Mouse (Mus musculus) liver, embryonic 14.5 days (tissue): ENCODE results near the gene Dusp3. TPM values are rescaled to one million over a fixed set of nuclear protein-coding genes. Genes with fewer than 3 reads are reported as not detected.

Source experiments
- ATAC-seq: fragments of 200-750 bp; cut with Nextera tagmentation; 2 replicates; pipeline ENCODE4 v1.8.0; 2017; ENCODE audit warnings: moderate number of reproducible peaks, mild to moderate bottlenecking, moderate library complexity; ENCODE audit not compliant: insufficient read depth
- DNase-seq, 3 experiments: peaks; one replicate each; pipeline ENCODE4 v3.0.0-alpha.2; 2012 to 2013; ENCODE audit warnings: low read depth in 3 of 3, low spot score in 3 of 3
- H3K27ac ChIP-seq: fragments of 300-500 bp; sonication (generic); 2 replicates; pipeline ENCODE4 v1.5.1; 2014; ENCODE audit warnings: moderate library complexity, mild to moderate bottlenecking, control low read depth, inconsistent platforms
- H3K27me3 ChIP-seq: fragments of 300-500 bp; sonication (generic); 2 replicates; pipeline ENCODE4 v1.6.1; 2014; ENCODE audit warnings: mild to moderate bottlenecking, low read length, moderate library complexity; ENCODE audit not compliant: control insufficient read depth, insufficient read depth
- H3K36me3 ChIP-seq: fragments of 300-500 bp; sonication (generic); replicated peaks from 2 replicates; pipeline ENCODE4 v1.6.1; 2014; ENCODE audit warnings: low read depth; ENCODE audit not compliant: control insufficient read depth, insufficient read depth
- H3K4me1 ChIP-seq, 2 experiments: fragments of 200-500 bp in 1 of 2; fragments of 300-500 bp in 1 of 2; sonication (generic) in 1 of 2; replicated peaks; 2 replicates each; pipeline ENCODE4 v1.6.1; 2012 to 2014; ENCODE audit warnings: antibody characterized with exemption in 1 of 2, inconsistent platforms in 1 of 2, low read length in 1 of 2; ENCODE audit not compliant: control insufficient read depth in 2 of 2, insufficient read depth in 2 of 2
- H3K4me2 ChIP-seq: fragments of 300-500 bp; sonication (generic); 2 replicates; pipeline ENCODE4 v1.6.1; 2014; ENCODE audit warnings: low read depth, mild to moderate bottlenecking, control low read depth, moderate library complexity
- H3K4me3 ChIP-seq, 2 experiments: fragments of 200-500 bp in 1 of 2; fragments of 300-500 bp in 1 of 2; sonication (generic) in 1 of 2; 2 replicates each; pipeline ENCODE4 v1.5.1; 2012 to 2014; ENCODE audit warnings: low read depth in 2 of 2, low read length in 2 of 2, mild to moderate bottlenecking in 2 of 2, control low read depth in 1 of 2, inconsistent platforms in 1 of 2, moderate library complexity in 1 of 2; ENCODE audit not compliant: insufficient read depth in 1 of 2
- H3K9ac ChIP-seq: fragments of 300-500 bp; sonication (generic); replicated peaks from 2 replicates; pipeline ENCODE4 v1.6.1; 2014; ENCODE audit warnings: mild to moderate bottlenecking, control low read depth, moderate library complexity
- H3K9me3 ChIP-seq: fragments of 300-500 bp; sonication (generic); 2 replicates; pipeline ENCODE4 v1.6.1; 2016; ENCODE audit warnings: low read length, mixed read lengths; ENCODE audit not compliant: control insufficient read depth
- CTCF ChIP-seq: IDR thresholded peaks from 2 replicates; pipeline ENCODE4 v1.5.1; 2016; ENCODE audit warnings: antibody characterized with exemption, low read depth, control low read depth
- EP300 ChIP-seq: IDR thresholded peaks from 2 replicates; pipeline ENCODE4 v1.6.1; 2016; ENCODE audit warnings: antibody characterized with exemption, low read depth
- WGBS: fragments of 180-500 bp; shearing (Covaris S2); extraction: QIAGEN DNeasy Blood & Tissue Kit; methylation state at CpG from one replicate; pipeline ENCODE4 v1.1.7; 2014; ENCODE audit not compliant: insufficient replicate concordance; 5-methylcytosine and 5-hydroxymethylcytosine counted together
- polyA plus RNA-seq, 2 experiments: library from polyadenylated mRNA; depleted of rRNA in 1 of 2; stranded (reverse) in 1 of 2; unstranded in 1 of 2; fragments of >200 nt; fragmentation: Nextera tagmentation in 1 of 2; extraction: Ambion mirVana in 1 of 2; gene quantifications; 2 replicates each; pipeline versions ENCODE4 v1.2.1 to v1.2.3; 2012 to 2014

Gene Dusp3
- polyA plus RNA-seq, 2 experiments, result 4.8 to 6.3 TPM

GRCm38 (mm10) chr11:101964647-101965046 is 22.2 kb downstream of the Dusp3 start:
- WGBS, result 11% methylated on average over 8 of the region's 8 CpGs
- Histone ChIP-seq H3K9ac (no peak overlapping the region), H3K4me3 (no peak overlapping the region), H3K4me2 (no peak overlapping the region), H3K36me3 (no peaks in the 10 kb centered on the region), H3K9me3 (no peaks in the 10 kb centered on the region), H3K27me3 (peaks cover 55% of the 10 kb centered on the region), H3K4me1 (no peaks in the 10 kb centered on the region), H3K27ac (no peak overlapping the region)
- no peak for TF ChIP-seq EP300
- no peak for TF ChIP-seq CTCF
- DNase-seq, result no peak
- ATAC-seq, result no peak

- under 1% methylated on average over 78 of the region's 78 CpGs for WGBS
- no peak overlapping the region for H3K27ac ChIP-seq
- H3K4me2 ChIP-seq, result peak overlapping the region; percentile 53
- no peaks in the 10 kb centered on the region for H3K9me3 ChIP-seq
- H3K36me3 ChIP-seq, result no peaks in the 10 kb centered on the region
- H3K4me3 ChIP-seq, result peak overlapping the region in 1 of 2 experiments; percentile 37; a peak in 2 of 4 replicates
- no peak for TF ChIP-seq CTCF
- no peak for TF ChIP-seq EP300
- ATAC-seq, result no peak
- no peak for DNase-seq
- H3K27me3 ChIP-seq, result peaks cover 55% of the 10 kb centered on the region
- H3K4me1 ChIP-seq, result no peaks in the 10 kb centered on the region
- no peak overlapping the region for H3K9ac ChIP-seq
Measured at GRCm38 (mm10) chr11:101963473-101964291, 23.1 kb downstream of the Dusp3 start.

GRCm38 (mm10) chr11:101963043-101963442 is 23.8 kb downstream of the Dusp3 start:
- H3K4me1 ChIP-seq, result no peaks in the 10 kb centered on the region
- TF ChIP-seq EP300 (no peak), CTCF (no peak)
- H3K27ac ChIP-seq, result no peak overlapping the region
- DNase-seq, result no peak
- H3K36me3 ChIP-seq, result no peaks in the 10 kb centered on the region
- peaks cover 55% of the 10 kb centered on the region for H3K27me3 ChIP-seq
- H3K9me3 ChIP-seq, result no peaks in the 10 kb centered on the region
- H3K4me3 ChIP-seq, result no peak overlapping the region
- no peak overlapping the region for H3K4me2 ChIP-seq
- no peak overlapping the region for H3K9ac ChIP-seq
- WGBS, result 4% methylated on average over 11 of the region's 11 CpGs
- ATAC-seq, result no peak

- H3K4me2 ChIP-seq, result no peak overlapping the region
- H3K4me3 ChIP-seq, result no peak overlapping the region
- no peaks in the 10 kb centered on the region for H3K36me3 ChIP-seq
- H3K9me3 ChIP-seq, result no peaks in the 10 kb centered on the region
- peaks cover 0 to 12% of the 10 kb centered on the region in 2 experiments; a peak in 2 of 4 replicates for H3K4me1 ChIP-seq
- 44% methylated on average over 5 of the region's 5 CpGs for WGBS
- H3K27ac ChIP-seq, result no peak overlapping the region
- TF ChIP-seq CTCF (no peak), EP300 (no peak)
- peaks cover 15% of the 10 kb centered on the region for H3K27me3 ChIP-seq
- DNase-seq (no peak), ATAC-seq (no peak)
- H3K9ac ChIP-seq, result no peak overlapping the region
Measured at GRCm38 (mm10) chr11:101957476-101957875, 29.3 kb downstream of the Dusp3 start.

- H3K4me2 ChIP-seq, result no peak overlapping the region
Measured at GRCm38 (mm10) chr11:101953441-101953840, 33.4 kb downstream of the Dusp3 start.

More at GRCm38 (mm10) chr11:101953441-101953840, 33.4 kb downstream of the Dusp3 start:
- no peak overlapping the region for H3K4me3 ChIP-seq
- H3K4me1 ChIP-seq, result peaks cover 0 to 15% of the 10 kb centered on the region in 2 experiments; a peak in 2 of 4 replicates
- ATAC-seq, result no peak
- no peak overlapping the region for H3K27ac ChIP-seq
- 4% methylated on average over 4 of the region's 4 CpGs for WGBS
- no peak for DNase-seq
- H3K9me3 ChIP-seq, result no peaks in the 10 kb centered on the region
- no peak overlapping the region for H3K9ac ChIP-seq
- no peaks in the 10 kb centered on the region for H3K36me3 ChIP-seq
- H3K27me3 ChIP-seq, result no peaks in the 10 kb centered on the region
- TF ChIP-seq CTCF (no peak), EP300 (no peak)
